Mouse (Mus musculus): ENCODE data around the gene Spata32. TPM values are rescaled to one million over a fixed set of nuclear protein-coding genes. Genes with fewer than 3 reads are reported as not detected.

Gene Spata32
- total and polyA plus RNA-seq, 2 experiments from 2014 or later: 1.5 to 1.6 TPM

DNA sequence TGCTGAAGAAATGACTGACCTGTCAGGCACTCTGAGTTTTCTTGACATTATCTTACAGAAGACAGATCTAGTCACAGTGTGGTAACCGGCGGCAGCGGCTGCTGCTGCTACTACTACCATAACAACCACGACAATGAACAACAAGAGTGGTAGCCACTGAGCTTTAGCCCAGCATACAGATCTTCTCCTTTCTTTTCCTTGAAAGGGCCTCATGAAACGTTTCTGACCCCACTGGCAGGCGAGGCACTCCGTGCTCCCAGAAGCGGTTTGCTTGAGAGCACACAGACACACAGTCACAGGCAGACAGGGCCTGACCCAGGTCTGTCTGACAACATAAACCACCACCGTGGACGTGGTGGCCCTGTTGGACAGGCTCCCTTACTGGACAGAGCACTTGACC lies 45.3 kb upstream of the Spata32 start:
- H3K4me1 ChIP-seq (ENCODE audit: insufficient read depth, low read length): peaks cover 20% of the 10 kb centered on the region
- no peak for DNase-seq (ENCODE audit: low spot score)
- peak overlapping the region; percentile 21; the same call in 1 of the 2 replicates for H3K9ac ChIP-seq (replicated peaks; ENCODE audit: low read length)

DNA sequence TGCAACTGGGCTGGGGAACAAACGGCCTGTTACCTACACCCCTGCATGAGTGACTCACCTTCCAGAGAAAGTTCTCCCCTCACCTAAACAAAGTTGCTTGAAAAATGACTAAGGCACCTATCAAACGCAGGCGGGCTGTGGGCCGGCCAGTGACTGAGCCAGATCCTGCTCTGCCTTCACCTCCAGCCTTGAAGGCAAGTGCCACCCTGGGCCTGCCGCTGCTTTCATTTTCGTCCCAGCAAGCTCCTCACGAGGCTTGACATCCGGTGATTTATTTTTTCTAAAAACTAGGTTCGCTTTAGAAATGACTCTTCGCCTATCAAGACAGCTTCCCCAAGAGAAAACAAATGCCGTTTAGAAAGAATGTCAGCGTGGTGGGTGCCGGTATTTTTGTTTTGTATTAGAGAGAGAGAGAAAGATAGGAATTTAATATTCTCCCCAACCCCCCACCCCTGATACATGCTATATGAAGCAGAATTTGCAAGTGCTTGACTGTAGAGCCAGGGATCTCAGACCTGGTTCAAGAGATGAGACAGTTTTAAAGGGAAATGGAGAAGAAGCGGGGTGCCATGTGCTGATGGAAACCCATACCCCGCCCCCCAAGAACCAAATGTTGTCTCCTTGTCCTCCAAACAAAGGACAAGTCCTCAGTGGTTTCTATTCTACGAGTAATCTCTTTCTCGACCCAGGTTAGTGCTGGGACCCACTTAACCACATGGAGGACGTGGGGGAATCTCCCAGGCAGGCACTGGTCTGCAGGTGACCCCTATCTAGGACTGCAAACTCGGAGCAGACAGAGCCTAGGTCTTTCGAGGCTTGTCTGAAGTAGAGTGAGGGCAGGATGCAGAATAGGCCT lies 44.4 kb upstream of the Spata32 start:
- TF ChIP-seq CTCF (IDR thresholded peaks at IDR 0.05; ENCODE audit: low read depth): no peak
- 60% methylated on average over 20 of the region's 20 CpGs for WGBS
- Histone ChIP-seq H3K4me1 (ENCODE audit: insufficient read depth, low read length) (peaks cover 17% of the 10 kb centered on the region), H3K27ac (peak overlapping the region; percentile 45; the same call in 1 of the 2 replicates), H3K4me2 (ENCODE audit: low read depth, low read length) (no peak overlapping the region), H3K9me3 (ENCODE audit: low read length) (no peaks in the 10 kb centered on the region), H3K27me3 (ENCODE audit: insufficient read depth, low read length) (no peaks in the 10 kb centered on the region), H3K4me3 (ENCODE audit: low read length) (no peak overlapping the region), H3K9ac (replicated peaks; ENCODE audit: low read length) (peak overlapping the region; percentile 24; the same call in 1 of the 2 replicates), H3K36me3 (ENCODE audit: insufficient read depth, low read length) (no peaks in the 10 kb centered on the region)
- ATAC-seq (no peak), DNase-seq (ENCODE audit: low spot score) (no peak)

More for the DNA sequence above, 45.3 kb upstream of the Spata32 start:
- H3K27me3 ChIP-seq (ENCODE audit: insufficient read depth, low read length): no peaks in the 10 kb centered on the region
- no peak for ATAC-seq
- H3K27ac ChIP-seq: no peak overlapping the region
- no peak overlapping the region for H3K4me3 ChIP-seq (ENCODE audit: low read length)
- WGBS: 29% methylated on average over 10 of the region's 10 CpGs
- no peak overlapping the region for H3K4me2 ChIP-seq (ENCODE audit: low read depth, low read length)
- no peaks in the 10 kb centered on the region for H3K9me3 ChIP-seq (ENCODE audit: low read length)
- no peak for TF ChIP-seq CTCF (IDR thresholded peaks at IDR 0.05; ENCODE audit: low read depth)
- H3K36me3 ChIP-seq (ENCODE audit: insufficient read depth, low read length): no peaks in the 10 kb centered on the region

DNA sequence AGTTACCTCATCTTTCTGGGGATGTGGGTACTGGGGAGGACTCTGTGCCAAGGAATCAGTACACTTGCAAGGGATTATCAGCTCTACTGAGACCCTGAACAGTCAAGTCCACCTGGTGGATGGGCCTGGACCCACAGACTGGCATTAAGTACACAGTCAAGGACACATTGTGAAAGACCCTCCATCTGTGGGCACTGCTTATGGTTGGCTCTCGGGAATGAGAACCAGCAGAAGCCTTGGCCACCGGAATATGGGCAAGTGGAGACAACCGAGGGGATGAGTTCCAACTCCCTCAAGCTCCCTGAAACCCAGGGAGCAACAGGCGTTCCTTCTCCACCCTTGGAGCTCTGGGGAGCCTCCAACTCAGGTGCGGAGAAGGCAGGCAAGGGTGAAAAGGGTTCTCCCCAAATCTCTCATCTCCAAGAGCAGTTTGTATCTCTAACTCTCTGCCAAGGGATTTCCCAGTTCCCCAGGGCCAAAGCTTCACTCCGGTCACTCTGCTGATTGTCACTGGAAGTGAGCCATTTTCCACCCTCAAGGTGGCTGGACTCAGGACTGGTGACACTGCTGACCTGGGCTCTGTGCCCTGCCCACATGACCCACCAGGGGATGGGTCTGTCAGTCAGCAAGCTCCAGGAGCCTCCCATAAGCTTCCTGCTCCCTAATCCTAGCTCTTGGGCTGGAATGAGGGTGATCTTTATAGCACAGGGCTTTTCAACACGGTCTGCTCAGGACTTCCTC lies 43.6 kb upstream of the Spata32 start:
- H3K4me2 ChIP-seq (ENCODE audit: low read depth, low read length): no peak overlapping the region
- H3K9ac ChIP-seq (replicated peaks; ENCODE audit: low read length): peak overlapping the region; percentile 24; the same call in 1 of the 2 replicates
- H3K9me3 ChIP-seq (ENCODE audit: low read length): no peaks in the 10 kb centered on the region
- H3K4me3 ChIP-seq (ENCODE audit: low read length): no peak overlapping the region
- 0 out of 2 replicates have a peak overlapping the region, but pooled peaks have one; percentile 45 for H3K27ac ChIP-seq
- H3K4me1 ChIP-seq (ENCODE audit: insufficient read depth, low read length): peaks cover 17% of the 10 kb centered on the region
- ATAC-seq (no peak), DNase-seq (ENCODE audit: low spot score) (no peak)
- TF ChIP-seq CTCF (IDR thresholded peaks at IDR 0.05; ENCODE audit: low read depth): no peak; the same call in 1 of the 2 replicates
- no peaks in the 10 kb centered on the region for H3K36me3 ChIP-seq (ENCODE audit: insufficient read depth, low read length)
- H3K27me3 ChIP-seq (ENCODE audit: insufficient read depth, low read length): no peaks in the 10 kb centered on the region
- 78% methylated on average over 7 of the region's 7 CpGs for WGBS

DNA sequence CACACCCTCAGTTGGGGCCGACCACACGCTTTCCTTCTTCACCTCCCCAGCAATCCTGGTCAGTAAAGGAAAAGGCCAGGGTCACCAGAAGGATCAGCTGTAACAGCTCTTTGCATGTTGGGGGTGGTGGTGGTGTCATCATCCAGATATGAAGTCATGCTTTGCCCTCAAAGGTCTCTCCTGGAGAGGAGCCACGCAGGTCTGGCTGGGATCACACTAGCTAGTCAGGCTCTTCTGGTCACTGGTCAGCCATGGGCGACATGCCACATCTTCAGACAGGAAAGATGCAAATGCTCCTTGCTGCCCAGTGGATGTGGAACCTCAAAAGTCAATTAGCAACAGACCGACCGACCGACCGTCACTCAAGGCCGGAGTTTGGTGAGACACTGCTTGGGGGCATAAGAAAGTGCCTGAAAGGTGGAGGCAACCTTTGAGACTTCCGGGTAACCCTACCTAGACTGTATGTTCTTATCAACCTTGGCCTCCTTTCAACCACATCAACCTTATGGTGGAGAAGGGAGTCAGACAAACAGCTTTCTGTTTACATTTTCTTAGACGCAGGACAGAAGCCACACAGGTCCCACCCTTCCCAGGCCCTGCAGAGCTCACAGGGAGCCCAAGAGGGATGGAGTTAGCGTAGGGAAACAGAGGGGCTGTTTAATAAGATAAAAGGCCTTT lies 42.4 kb upstream of the Spata32 start:
- Histone ChIP-seq H3K9me3 (ENCODE audit: low read length) (no peaks in the 10 kb centered on the region), H3K27ac (no peak overlapping the region), H3K4me2 (ENCODE audit: low read depth, low read length) (no peak overlapping the region), H3K27me3 (ENCODE audit: insufficient read depth, low read length) (no peaks in the 10 kb centered on the region), H3K4me3 (ENCODE audit: low read length) (no peak overlapping the region), H3K4me1 (ENCODE audit: insufficient read depth, low read length) (peaks cover 17% of the 10 kb centered on the region), H3K36me3 (ENCODE audit: insufficient read depth, low read length) (no peaks in the 10 kb centered on the region), H3K9ac (replicated peaks; ENCODE audit: low read length) (no peak overlapping the region)
- 89% methylated on average over 12 of the region's 12 CpGs for WGBS
- DNase-seq (ENCODE audit: low spot score) (no peak), ATAC-seq (no peak)
- no peak for TF ChIP-seq CTCF (IDR thresholded peaks at IDR 0.05; ENCODE audit: low read depth)

DNA sequence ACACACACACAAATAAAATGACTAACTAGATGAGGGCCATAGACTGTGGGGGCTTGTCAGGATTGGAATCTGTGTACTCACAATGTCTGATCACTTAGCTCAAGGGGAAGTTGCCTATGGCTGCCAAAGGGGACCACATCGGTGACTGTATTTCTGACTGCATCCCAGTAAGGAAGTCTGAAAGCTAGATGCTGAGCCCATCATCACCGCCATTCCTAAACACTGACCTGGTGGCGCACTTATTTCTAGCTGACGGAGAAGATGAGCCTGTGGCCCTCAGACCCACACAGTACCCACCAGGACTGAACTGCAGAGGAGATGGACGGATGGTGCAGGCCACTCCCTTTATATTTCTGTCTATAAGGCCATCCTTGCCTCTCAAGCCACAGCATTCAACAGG lies 41.8 kb upstream of the Spata32 start:
- no peak overlapping the region for H3K9ac ChIP-seq (replicated peaks; ENCODE audit: low read length)
- no peaks in the 10 kb centered on the region for H3K9me3 ChIP-seq (ENCODE audit: low read length)
- WGBS: 94% methylated on average over 5 of the region's 5 CpGs
- no peaks in the 10 kb centered on the region for H3K36me3 ChIP-seq (ENCODE audit: insufficient read depth, low read length)
- TF ChIP-seq CTCF (IDR thresholded peaks at IDR 0.05; ENCODE audit: low read depth): no peak
- DNase-seq (ENCODE audit: low spot score) (no peak), ATAC-seq (no peak)
- H3K4me1 ChIP-seq (ENCODE audit: insufficient read depth, low read length): peaks cover 17% of the 10 kb centered on the region
- no peak overlapping the region for H3K27ac ChIP-seq
- no peaks in the 10 kb centered on the region for H3K27me3 ChIP-seq (ENCODE audit: insufficient read depth, low read length)
- no peak overlapping the region for H3K4me2 ChIP-seq (ENCODE audit: low read depth, low read length)
- no peak overlapping the region for H3K4me3 ChIP-seq (ENCODE audit: low read length)

DNA sequence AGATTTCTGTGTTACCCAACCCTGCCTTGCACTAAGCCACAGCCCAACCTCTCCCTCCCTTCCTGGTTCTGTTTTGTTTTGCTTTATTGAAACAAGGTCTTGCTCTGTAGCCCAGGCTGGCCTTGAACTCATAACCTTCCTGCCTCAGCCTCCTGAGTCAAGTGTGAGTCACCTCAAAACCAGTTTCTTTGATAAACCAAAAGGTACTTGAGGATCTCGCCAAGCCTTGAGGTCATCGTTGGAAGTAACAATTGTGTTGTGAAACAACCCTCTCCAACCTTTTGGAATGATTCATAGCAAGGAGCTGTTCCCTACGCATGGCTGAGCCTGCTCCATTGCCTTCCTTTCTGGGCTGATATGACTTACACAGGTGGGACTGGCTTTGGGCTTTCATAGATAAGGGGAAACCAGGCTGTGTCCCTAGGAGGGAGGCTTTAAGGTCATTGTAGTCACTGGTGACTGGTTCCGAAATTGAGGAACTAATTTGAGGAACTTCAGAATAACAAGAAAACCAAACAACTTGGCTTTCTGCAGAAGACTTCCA lies 39.8 kb upstream of the Spata32 start:
- WGBS: 95% methylated on average over 4 of the region's 4 CpGs
- no peak for ATAC-seq
- Histone ChIP-seq H3K9me3 (ENCODE audit: low read length) (no peaks in the 10 kb centered on the region), H3K36me3 (ENCODE audit: insufficient read depth, low read length) (no peaks in the 10 kb centered on the region), H3K4me1 (ENCODE audit: insufficient read depth, low read length) (peaks cover 12% of the 10 kb centered on the region), H3K4me3 (ENCODE audit: low read length) (no peak overlapping the region), H3K9ac (replicated peaks; ENCODE audit: low read length) (no peak overlapping the region), H3K4me2 (ENCODE audit: low read depth, low read length) (no peak overlapping the region), H3K27ac (no peak overlapping the region), H3K27me3 (ENCODE audit: insufficient read depth, low read length) (no peaks in the 10 kb centered on the region)
- no peak for TF ChIP-seq CTCF (IDR thresholded peaks at IDR 0.05; ENCODE audit: low read depth)
- no peak for DNase-seq (ENCODE audit: low spot score)
